Mouse (Mus musculus) liver, embryonic 14.5 days (tissue): ENCODE data around the gene 5730522E02Rik.

Experiments used
- CTCF ChIP-seq: IDR thresholded peaks from 2 replicates; pipeline ENCODE4 v1.5.1; 2016; ENCODE audit warnings: antibody characterized with exemption, low read depth, control low read depth
- EP300 ChIP-seq: IDR thresholded peaks from 2 replicates; pipeline ENCODE4 v1.6.1; 2016; ENCODE audit warnings: antibody characterized with exemption, low read depth

- no peak for TF ChIP-seq EP300
- TF ChIP-seq CTCF: no peak
These were observed 439.5 kb downstream of the 5730522E02Rik start for GRCm38 (mm10) chr11:25770991-25771568.
